8 mouse cellular contexts compared by ENCODE assay signal in the genomic region with DNA sequence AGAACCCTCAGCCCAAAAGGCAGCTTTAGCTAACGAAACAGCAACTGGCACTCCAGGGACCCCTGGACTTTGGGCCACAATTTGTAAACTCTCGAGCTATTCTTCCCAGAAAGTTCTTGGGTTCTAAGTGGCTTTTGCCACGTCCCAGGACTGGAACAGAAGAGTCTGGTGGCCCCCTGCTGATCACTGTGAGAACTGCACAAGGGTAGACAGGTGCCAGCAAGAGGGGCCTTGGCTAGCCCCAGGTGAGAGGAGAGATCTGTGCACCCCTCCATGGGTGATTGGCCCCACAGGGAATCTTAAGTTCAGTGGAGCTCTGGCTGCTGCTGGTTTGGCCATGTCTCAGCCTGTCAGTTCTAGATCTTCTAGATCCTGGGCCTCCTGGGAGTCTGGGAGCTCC. TPM values are rescaled to one million over a fixed set of nuclear protein-coding genes. Genes with fewer than 3 reads are reported as not detected.
DNase-seq lines count a peak whose midpoint lies in the region; ATAC-seq and TF ChIP-seq lines count a peak whose summit lies in the region.

No protein-coding gene starts in this region.

- H3K9ac ChIP-seq in intestine, embryonic 14.5 days (ENCODE audit: low read length): no peak overlapping the region
- no peak overlapping the region for H3K9ac ChIP-seq in intestine, embryonic 16.5 days (ENCODE audit: low read depth, low read length)
- H3K9ac ChIP-seq in forebrain, postnatal 0 days: no peak overlapping the region
- no peak overlapping the region for H3K9ac ChIP-seq in hindbrain, embryonic 16.5 days (ENCODE audit: low read depth, low read length)
- peak overlapping the region; percentile 43; the same call in 1 of the 2 replicates for H3K9ac ChIP-seq in limb, embryonic 13.5 days
- H3K9ac ChIP-seq in neural tube, embryonic 11.5 days (ENCODE audit: low read length): no peak overlapping the region

- no peak overlapping the region for H3K4me3 ChIP-seq in intestine, embryonic 14.5 days (ENCODE audit: low read depth, low read length)
- H3K4me3 ChIP-seq in intestine, embryonic 16.5 days (ENCODE audit: low read length): no peak overlapping the region
- H3K4me3 ChIP-seq in forebrain, postnatal 0 days (ENCODE audit: low read depth, low read length): no peak overlapping the region
- H3K4me3 ChIP-seq in hindbrain, embryonic 16.5 days (ENCODE audit: low read length): no peak overlapping the region
- H3K4me3 ChIP-seq in limb, embryonic 13.5 days: no peak overlapping the region
- H3K4me3 ChIP-seq in neural tube, embryonic 11.5 days (ENCODE audit: low read depth, low read length): no peak overlapping the region
- no peak overlapping the region for H3K4me3 ChIP-seq in testis, adult 2 months (ENCODE audit: control insufficient read depth, low read depth, low read length)

- peaks cover 7% of the 10 kb centered on the region for H3K4me1 ChIP-seq in intestine, embryonic 14.5 days (replicated peaks; ENCODE audit: control insufficient read depth, insufficient read depth, low read length)
- H3K4me1 ChIP-seq in intestine, embryonic 16.5 days (ENCODE audit: control insufficient read depth, insufficient read depth, low read length): peaks cover 5% of the 10 kb centered on the region
- H3K4me1 ChIP-seq in forebrain, postnatal 0 days (ENCODE audit: insufficient read depth): no peaks in the 10 kb centered on the region
- H3K4me1 ChIP-seq in hindbrain, embryonic 16.5 days (ENCODE audit: control insufficient read depth, insufficient read depth, low read depth, low read length): peaks cover under 1% of the 10 kb centered on the region; the same call in 1 of the 2 replicates
- H3K4me1 ChIP-seq in limb, embryonic 13.5 days: peaks cover 21% of the 10 kb centered on the region
- H3K4me1 ChIP-seq in neural tube, embryonic 11.5 days (ENCODE audit: control insufficient read depth, insufficient read depth, low read length): peaks cover 9% of the 10 kb centered on the region
- H3K4me1 ChIP-seq in testis, adult 2 months (ENCODE audit: control insufficient read depth, insufficient read depth, low read length): no peaks in the 10 kb centered on the region; the same call in 1 of the 2 replicates

- no peak overlapping the region for H3K4me2 ChIP-seq in intestine, embryonic 14.5 days (ENCODE audit: low read length)
- no peak overlapping the region for H3K4me2 ChIP-seq in intestine, embryonic 16.5 days (ENCODE audit: low read depth, low read length)
- no peak overlapping the region for H3K4me2 ChIP-seq in forebrain, postnatal 0 days (ENCODE audit: low read depth)
- no peak overlapping the region for H3K4me2 ChIP-seq in hindbrain, embryonic 16.5 days (ENCODE audit: low read length)
- no peak overlapping the region for H3K4me2 ChIP-seq in limb, embryonic 13.5 days (replicated peaks)
- no peak overlapping the region for H3K4me2 ChIP-seq in neural tube, embryonic 11.5 days (ENCODE audit: low read depth)

- no peak overlapping the region for H3K27ac ChIP-seq in intestine, embryonic 14.5 days (ENCODE audit: low read depth)
- H3K27ac ChIP-seq in intestine, embryonic 16.5 days (ENCODE audit: low read length): no peak overlapping the region
- H3K27ac ChIP-seq in forebrain, postnatal 0 days (ENCODE audit: low read depth, low read length): no peak overlapping the region
- H3K27ac ChIP-seq in hindbrain, embryonic 16.5 days (ENCODE audit: low read depth, low read length): no peak overlapping the region
- H3K27ac ChIP-seq in limb, embryonic 13.5 days: no peak overlapping the region
- no peak overlapping the region for H3K27ac ChIP-seq in neural tube, embryonic 11.5 days (ENCODE audit: low read depth, low read length)
- H3K27ac ChIP-seq in testis, adult 2 months (ENCODE audit: control insufficient read depth, insufficient read depth, low read depth, low read length): no peak overlapping the region

- DNase-seq in intestine, embryonic 14.5 days (ENCODE audit: low spot score): peak; percentile 89
- peak; percentile 22 for DNase-seq in c-Kit-negative CD71-positive TER-119-positive erythroid progenitor cells, embryonic 14.5 days (ENCODE audit: low read depth, low spot score)
- DNase-seq in forebrain, postnatal 0 days: peak; percentile 70
- DNase-seq in neural tube, embryonic 11.5 days (ENCODE audit: low spot score): peak; percentile 76

- no peaks in the 10 kb centered on the region for H3K9me3 ChIP-seq in intestine, embryonic 14.5 days (ENCODE audit: control insufficient read depth, low read length)
- H3K9me3 ChIP-seq in intestine, embryonic 16.5 days (ENCODE audit: control insufficient read depth, low read length): no peaks in the 10 kb centered on the region
- no peaks in the 10 kb centered on the region for H3K9me3 ChIP-seq in forebrain, postnatal 0 days (ENCODE audit: low read length)
- H3K9me3 ChIP-seq in hindbrain, embryonic 16.5 days (ENCODE audit: control insufficient read depth, low read length): no peaks in the 10 kb centered on the region
- H3K9me3 ChIP-seq in limb, embryonic 13.5 days: no peaks in the 10 kb centered on the region
- no peaks in the 10 kb centered on the region for H3K9me3 ChIP-seq in neural tube, embryonic 11.5 days (ENCODE audit: control insufficient read depth, low read length)

- no peaks in the 10 kb centered on the region for H3K27me3 ChIP-seq in intestine, embryonic 14.5 days (replicated peaks; ENCODE audit: control insufficient read depth, insufficient read depth, low read length)
- H3K27me3 ChIP-seq in intestine, embryonic 16.5 days (replicated peaks; ENCODE audit: control insufficient read depth, insufficient read depth, low read length): no peaks in the 10 kb centered on the region
- no peaks in the 10 kb centered on the region for H3K27me3 ChIP-seq in forebrain, postnatal 0 days (ENCODE audit: insufficient read depth, low read length)
- H3K27me3 ChIP-seq in hindbrain, embryonic 16.5 days (replicated peaks; ENCODE audit: control insufficient read depth, insufficient read depth, low read length): no peaks in the 10 kb centered on the region
- no peaks in the 10 kb centered on the region for H3K27me3 ChIP-seq in limb, embryonic 13.5 days
- H3K27me3 ChIP-seq in neural tube, embryonic 11.5 days (ENCODE audit: control insufficient read depth, insufficient read depth, low read length): no peaks in the 10 kb centered on the region
- no peaks in the 10 kb centered on the region for H3K27me3 ChIP-seq in testis, adult 2 months (ENCODE audit: control insufficient read depth, insufficient read depth, low read length)

- 0 out of 2 replicates have a peak, but pooled peaks have one; percentile 52 for ATAC-seq in intestine, embryonic 14.5 days (replicated peaks; ENCODE audit: low FRiP score, low TSS enrichment, low read depth)
- no peak for ATAC-seq in intestine, embryonic 16.5 days
- ATAC-seq in forebrain, postnatal 0 days: peak; percentile 45; the same call in 1 of the 2 replicates
- peak; percentile 27; the same call in 1 of the 2 replicates for ATAC-seq in hindbrain, embryonic 16.5 days
- ATAC-seq in limb, embryonic 13.5 days (ENCODE audit: low FRiP score, low read depth): no peak
- ATAC-seq in neural tube, embryonic 11.5 days (ENCODE audit: insufficient read depth, low FRiP score, low TSS enrichment): peak; percentile 46; the same call in 1 of the 2 replicates

- TF ChIP-seq POLR2A in testis, adult 2 months (IDR thresholded peaks at IDR 0.05; ENCODE audit: control insufficient read depth, low read depth, low read length): no peak

- TF ChIP-seq CTCF in forebrain, postnatal 0 days (IDR thresholded peaks at IDR 0.05; ENCODE audit: low read depth): peak; percentile 76
- peak; percentile 45; the same call in 1 of the 2 replicates for TF ChIP-seq CTCF in testis, adult 2 months (IDR thresholded peaks at IDR 0.05; ENCODE audit: control insufficient read depth, insufficient read depth, insufficient replicate concordance, low read depth, low read length)

- 27% methylated on average over 3 of the region's 3 CpGs for WGBS in intestine, embryonic 14.5 days
- 20% methylated on average over 3 of the region's 3 CpGs for WGBS in intestine, embryonic 16.5 days
- 18% methylated on average over 3 of the region's 3 CpGs for WGBS in forebrain, postnatal 0 days
- 22% methylated on average over 3 of the region's 3 CpGs for WGBS in hindbrain, embryonic 16.5 days
- WGBS in limb, embryonic 13.5 days: 23% methylated on average over 3 of the region's 3 CpGs
- 28% methylated on average over 3 of the region's 3 CpGs for WGBS in neural tube, embryonic 11.5 days

- 0 out of 2 replicates have a peak, but pooled peaks cover 7% of the 10 kb centered on the region for H3K36me3 ChIP-seq in intestine, embryonic 14.5 days (ENCODE audit: control insufficient read depth, insufficient read depth, low read length)
- H3K36me3 ChIP-seq in intestine, embryonic 16.5 days (ENCODE audit: control insufficient read depth, insufficient read depth, low read length): no peaks in the 10 kb centered on the region
- peaks cover 13% of the 10 kb centered on the region; the same call in 1 of the 2 replicates for H3K36me3 ChIP-seq in forebrain, postnatal 0 days (ENCODE audit: insufficient read depth)
- no peaks in the 10 kb centered on the region for H3K36me3 ChIP-seq in hindbrain, embryonic 16.5 days (ENCODE audit: control insufficient read depth, insufficient read depth, low read length)
- peaks cover 23% of the 10 kb centered on the region for H3K36me3 ChIP-seq in limb, embryonic 13.5 days
- no peaks in the 10 kb centered on the region for H3K36me3 ChIP-seq in neural tube, embryonic 11.5 days (ENCODE audit: control insufficient read depth, insufficient read depth, low read length)
- H3K36me3 ChIP-seq in testis, adult 2 months (ENCODE audit: control insufficient read depth, insufficient read depth, low read length): no peaks in the 10 kb centered on the region

RNA-seq across cellular contexts. Expression of gene Alppl2, which starts 48.6 kb away (rescaled TPM):
- 0.08 TPM in 1 of 2 replicates, not detected in the other for polyA plus RNA-seq in intestine, embryonic 14.5 days (2014; fragmentation: Nextera tagmentation; extraction: Ambion mirVana)
- polyA plus RNA-seq in intestine, embryonic 16.5 days (2015; fragmentation: Nextera tagmentation; extraction: Ambion mirVana): not detected in 2 replicates
- not detected in 2 replicates for total RNA-seq in forebrain, postnatal 0 days (2014; rRNA removed)
- not detected in 2 replicates for polyA plus RNA-seq in forebrain, postnatal 0 days (2015; fragmentation: Nextera tagmentation; extraction: Ambion mirVana)
- polyA plus RNA-seq in hindbrain, embryonic 16.5 days (2015; fragmentation: Nextera tagmentation; extraction: Ambion mirVana): not detected in 2 replicates
- polyA plus RNA-seq in limb, embryonic 13.5 days (2015; fragmentation: Nextera tagmentation; extraction: Ambion mirVana): not detected in 2 replicates
- not detected in 2 replicates for polyA plus RNA-seq in neural tube, embryonic 11.5 days (2014; fragmentation: Nextera tagmentation; extraction: Ambion mirVana)
- 2.2 and 3.6 TPM in 2 replicates for polyA plus RNA-seq in testis, adult 2 months (2012; rRNA removed)

Comparison
In these comparisons a context has a peak if more than half of its experiments do, and no peak if none do; other contexts are left out.
1. ATAC-seq: peak in intestine, embryonic 14.5 days (single experiment), forebrain, postnatal 0 days (single experiment), hindbrain, embryonic 16.5 days (single experiment) and neural tube, embryonic 11.5 days (single experiment); none in intestine, embryonic 16.5 days (single experiment) and limb, embryonic 13.5 days (single experiment).
2. DNase-seq: peak in every context shown above with its lines; median percentile 89 in intestine, embryonic 14.5 days; 76 in neural tube, embryonic 11.5 days; 70 in forebrain, postnatal 0 days; 22 in c-Kit-negative CD71-positive TER-119-positive erythroid progenitor cells, embryonic 14.5 days.